Mouse (Mus musculus): ENCODE data around the gene Man2b1. TPM values are rescaled to one million over a fixed set of nuclear protein-coding genes. Genes with fewer than 3 reads are reported as not detected.
A peak's percentile ranks its signal among the peaks of the same experiment; 100 is the strongest.
"Not testable (repeated sequence)": the region's sequence is repeated elsewhere in the genome, so short reads cannot be mapped to it uniquely, and the experiment has no call there.

Man2b1 gene
- polyA plus RNA-seq, 1 experiment: 17.4 TPM

- H3K27ac ChIP-seq (replicated peaks; ENCODE audit: low read depth, low read length): no peak overlapping the region
- no peak overlapping the region for H3K4me3 ChIP-seq (ENCODE audit: insufficient read depth, low read depth, low read length)
- H3K4me1 ChIP-seq (ENCODE audit: control insufficient read depth, insufficient read depth, insufficient read length, low read length): peaks cover 2% of the 10 kb centered on the region; the same call in 1 of the 2 replicates
Measured at GRCm38 (mm10) chr8:85067155-85067554, 15.9 kb upstream of the Man2b1 start.

- H3K27ac ChIP-seq (replicated peaks; ENCODE audit: low read depth, low read length): no peak within 1 kb of the TSS
- peaks cover 2% of the 10 kb centered on the region; the same call in 1 of the 2 replicates for H3K4me1 ChIP-seq (ENCODE audit: control insufficient read depth, insufficient read depth, insufficient read length, low read length)
- H3K4me3 ChIP-seq (ENCODE audit: insufficient read depth, low read depth, low read length): no peak within 1 kb of the TSS
Measured at GRCm38 (mm10) chr8:85067982-85068381, 15.1 kb upstream of the Man2b1 start, which contains the start of gene Gm5741. Gene Gm5741 (minus strand): TSS chr8:85067982.

- peaks cover 2% of the 10 kb centered on the region; the same call in 1 of the 2 replicates for H3K4me1 ChIP-seq (ENCODE audit: control insufficient read depth, insufficient read depth, insufficient read length, low read length)
- peak overlapping the region; percentile 56; the same call in 1 of the 2 replicates for H3K27ac ChIP-seq (replicated peaks; ENCODE audit: low read depth, low read length)
- peak overlapping the region; percentile 95 for H3K4me3 ChIP-seq (ENCODE audit: insufficient read depth, low read depth, low read length)
Measured at GRCm38 (mm10) chr8:85071041-85071440, 12.0 kb upstream of the Man2b1 start.

GRCm38 (mm10) chr8:85071514-85072281 is 11.4 kb upstream of the Man2b1 start, which contains the start of gene Dhps:
Gene Dhps (plus strand): TSS chr8:85071757.
- peaks cover 2% of the 10 kb centered on the region; the same call in 1 of the 2 replicates for H3K4me1 ChIP-seq (ENCODE audit: control insufficient read depth, insufficient read depth, insufficient read length, low read length)
- peak within 1 kb of the TSS; percentile 93 for H3K27ac ChIP-seq (replicated peaks; ENCODE audit: low read depth, low read length)
- H3K4me3 ChIP-seq (ENCODE audit: insufficient read depth, low read depth, low read length): peak within 1 kb of the TSS; percentile 95

GRCm38 (mm10) chr8:85072364-85072929 is 10.6 kb upstream of the Man2b1 start:
- Histone ChIP-seq H3K4me3 (ENCODE audit: insufficient read depth, low read depth, low read length) (peak overlapping the region; percentile 95), H3K4me1 (ENCODE audit: control insufficient read depth, insufficient read depth, insufficient read length, low read length) (peaks cover 2% of the 10 kb centered on the region; the same call in 1 of the 2 replicates), H3K27ac (replicated peaks; ENCODE audit: low read depth, low read length) (peak overlapping the region; percentile 44; the same call in 1 of the 2 replicates)

- no peak overlapping the region for H3K4me3 ChIP-seq (ENCODE audit: insufficient read depth, low read depth, low read length)
- H3K4me1 ChIP-seq (ENCODE audit: control insufficient read depth, insufficient read depth, insufficient read length, low read length): peaks cover 2% of the 10 kb centered on the region; the same call in 1 of the 2 replicates
- H3K27ac ChIP-seq (replicated peaks; ENCODE audit: low read depth, low read length): no peak overlapping the region
Measured at GRCm38 (mm10) chr8:85073041-85073612, 9.9 kb upstream of the Man2b1 start.

- H3K27ac ChIP-seq (replicated peaks; ENCODE audit: low read depth, low read length): no peak overlapping the region
- H3K4me1 ChIP-seq (ENCODE audit: control insufficient read depth, insufficient read depth, insufficient read length, low read length): peaks cover 2% of the 10 kb centered on the region; the same call in 1 of the 2 replicates
- no peak overlapping the region for H3K4me3 ChIP-seq (ENCODE audit: insufficient read depth, low read depth, low read length)
Measured at GRCm38 (mm10) chr8:85074167-85074566, 8.9 kb upstream of the Man2b1 start.

GRCm38 (mm10) chr8:85074617-85075016 is 8.5 kb upstream of the Man2b1 start:
- no peak overlapping the region for H3K4me3 ChIP-seq (ENCODE audit: insufficient read depth, low read depth, low read length)
- no peak overlapping the region for H3K27ac ChIP-seq (replicated peaks; ENCODE audit: low read depth, low read length)
- peaks cover 2% of the 10 kb centered on the region; the same call in 1 of the 2 replicates for H3K4me1 ChIP-seq (ENCODE audit: control insufficient read depth, insufficient read depth, insufficient read length, low read length)

- Histone ChIP-seq H3K4me3 (ENCODE audit: insufficient read depth, low read depth, low read length) (no peak overlapping the region), H3K4me1 (ENCODE audit: control insufficient read depth, insufficient read depth, insufficient read length, low read length) (0 out of 2 replicates have a peak, but pooled peaks cover under 1% of the 10 kb centered on the region), H3K27ac (replicated peaks; ENCODE audit: low read depth, low read length) (no peak overlapping the region)
Measured at GRCm38 (mm10) chr8:85076001-85076400, 7.1 kb upstream of the Man2b1 start.

GRCm38 (mm10) chr8:85076993-85077392 is 6.1 kb upstream of the Man2b1 start:
- no peaks in the 10 kb centered on the region for H3K4me1 ChIP-seq (ENCODE audit: control insufficient read depth, insufficient read depth, insufficient read length, low read length)
- H3K4me3 ChIP-seq (ENCODE audit: insufficient read depth, low read depth, low read length): no peak overlapping the region
- H3K27ac ChIP-seq (replicated peaks; ENCODE audit: low read depth, low read length): no peak overlapping the region

- Histone ChIP-seq H3K4me3 (ENCODE audit: insufficient read depth, low read depth, low read length) (peak overlapping the region; percentile 99), H3K4me1 (ENCODE audit: control insufficient read depth, insufficient read depth, insufficient read length, low read length) (no peaks in the 10 kb centered on the region), H3K27ac (replicated peaks; ENCODE audit: low read depth, low read length) (peak overlapping the region; percentile 96)
Measured at GRCm38 (mm10) chr8:85080214-85080531, 2.9 kb upstream of the Man2b1 start.

- Histone ChIP-seq H3K4me3 (ENCODE audit: insufficient read depth, low read depth, low read length) (peak within 1 kb of the TSS; percentile 99), H3K4me1 (ENCODE audit: control insufficient read depth, insufficient read depth, insufficient read length, low read length) (no peaks in the 10 kb centered on the region), H3K27ac (replicated peaks; ENCODE audit: low read depth, low read length) (peak within 1 kb of the TSS; percentile 96)
Measured at GRCm38 (mm10) chr8:85080532-85081215, 2.4 kb upstream of the Man2b1 start, which contains the start of gene Wdr83os. Gene Wdr83os (plus strand): TSS chr8:85080740.

GRCm38 (mm10) chr8:85081216-85081555 is 1.9 kb upstream of the Man2b1 start, which contains the start of gene Wdr83:
Gene Wdr83 (minus strand): TSS chr8:85081306.
- Histone ChIP-seq H3K4me3 (ENCODE audit: insufficient read depth, low read depth, low read length) (peak within 1 kb of the TSS; percentile 99), H3K4me1 (ENCODE audit: control insufficient read depth, insufficient read depth, insufficient read length, low read length) (no peaks in the 10 kb centered on the region), H3K27ac (replicated peaks; ENCODE audit: low read depth, low read length) (peak within 1 kb of the TSS; percentile 96)

- not testable (repeated sequence) for H3K4me1 ChIP-seq (ENCODE audit: control insufficient read depth, insufficient read depth, insufficient read length, low read length); H3K27ac ChIP-seq (replicated peaks; ENCODE audit: low read depth, low read length); H3K4me3 ChIP-seq (ENCODE audit: insufficient read depth, low read depth, low read length)
Measured at GRCm38 (mm10) chr8:85082169-85082568, 901 bp upstream of the Man2b1 start.

- H3K4me3 ChIP-seq (ENCODE audit: insufficient read depth, low read depth, low read length): peak overlapping the region; percentile 79
- no peaks in the 10 kb centered on the region for H3K4me1 ChIP-seq (ENCODE audit: control insufficient read depth, insufficient read depth, insufficient read length, low read length)
- H3K27ac ChIP-seq (replicated peaks; ENCODE audit: low read depth, low read length): no peak overlapping the region
Measured at GRCm38 (mm10) chr8:85084633-85085032, 1.6 kb downstream of the Man2b1 start.

Measured in brown adipose tissue, adult 24 weeks (tissue).